Mouse (Mus musculus): ENCODE results near the gene Mkrn2. TPM values are rescaled to one million over a fixed set of nuclear protein-coding genes. Genes with fewer than 3 reads are reported as not detected.

Gene Mkrn2
- total and polyA plus RNA-seq, 2 experiments from 2014 or later = 29.4 to 37.4 TPM

- no peaks in the 10 kb centered on the region for H3K9me3 ChIP-seq (ENCODE audit: low read length)
- H3K27me3 ChIP-seq (ENCODE audit: insufficient read depth, low read length) = no peaks in the 10 kb centered on the region
- H3K4me2 ChIP-seq (ENCODE audit: low read depth, low read length) = no peak overlapping the region
- H3K27ac ChIP-seq = no peak overlapping the region
- H3K4me1 ChIP-seq (ENCODE audit: insufficient read depth, low read length) = no peaks in the 10 kb centered on the region
- 56% methylated on average over 5 of the region's 5 CpGs for WGBS
- no peak for TF ChIP-seq CTCF (IDR thresholded peaks at IDR 0.05; ENCODE audit: low read depth)
- H3K36me3 ChIP-seq (ENCODE audit: insufficient read depth, low read length) = no peaks in the 10 kb centered on the region
- ATAC-seq = no peak
- no peak overlapping the region for H3K4me3 ChIP-seq (ENCODE audit: low read length)
- H3K9ac ChIP-seq (replicated peaks; ENCODE audit: low read length) = no peak overlapping the region
- no peak for DNase-seq (ENCODE audit: low spot score)
These were observed 49.0 kb downstream of the Mkrn2 start for GRCm38 (mm10) chr6:115650476-115651427.

- Histone ChIP-seq H3K4me3 (ENCODE audit: low read length) (no peak overlapping the region), H3K9ac (replicated peaks; ENCODE audit: low read length) (no peak overlapping the region), H3K4me2 (ENCODE audit: low read depth, low read length) (no peak overlapping the region), H3K36me3 (ENCODE audit: insufficient read depth, low read length) (no peaks in the 10 kb centered on the region), H3K9me3 (ENCODE audit: low read length) (no peaks in the 10 kb centered on the region), H3K27ac (no peak overlapping the region), H3K27me3 (ENCODE audit: insufficient read depth, low read length) (no peaks in the 10 kb centered on the region), H3K4me1 (ENCODE audit: insufficient read depth, low read length) (no peaks in the 10 kb centered on the region)
- TF ChIP-seq CTCF (IDR thresholded peaks at IDR 0.05; ENCODE audit: low read depth) = no peak
- no peak for DNase-seq (ENCODE audit: low spot score)
- no peak for ATAC-seq
These were observed 50.0 kb downstream of the Mkrn2 start for GRCm38 (mm10) chr6:115651719-115652118.

GRCm38 (mm10) chr6:115653939-115654338 is 52.2 kb downstream of the Mkrn2 start:
- Histone ChIP-seq H3K4me1 (ENCODE audit: insufficient read depth, low read length) (no peaks in the 10 kb centered on the region), H3K27ac (no peak overlapping the region), H3K9me3 (ENCODE audit: low read length) (no peaks in the 10 kb centered on the region), H3K9ac (replicated peaks; ENCODE audit: low read length) (no peak overlapping the region), H3K36me3 (ENCODE audit: insufficient read depth, low read length) (no peaks in the 10 kb centered on the region), H3K27me3 (ENCODE audit: insufficient read depth, low read length) (no peaks in the 10 kb centered on the region), H3K4me3 (ENCODE audit: low read length) (no peak overlapping the region), H3K4me2 (ENCODE audit: low read depth, low read length) (no peak overlapping the region)
- TF ChIP-seq CTCF (IDR thresholded peaks at IDR 0.05; ENCODE audit: low read depth) = no peak
- ATAC-seq (no peak), DNase-seq (ENCODE audit: low spot score) (no peak)
- WGBS = 52% methylated on average over 2 of the region's 2 CpGs

DNA sequence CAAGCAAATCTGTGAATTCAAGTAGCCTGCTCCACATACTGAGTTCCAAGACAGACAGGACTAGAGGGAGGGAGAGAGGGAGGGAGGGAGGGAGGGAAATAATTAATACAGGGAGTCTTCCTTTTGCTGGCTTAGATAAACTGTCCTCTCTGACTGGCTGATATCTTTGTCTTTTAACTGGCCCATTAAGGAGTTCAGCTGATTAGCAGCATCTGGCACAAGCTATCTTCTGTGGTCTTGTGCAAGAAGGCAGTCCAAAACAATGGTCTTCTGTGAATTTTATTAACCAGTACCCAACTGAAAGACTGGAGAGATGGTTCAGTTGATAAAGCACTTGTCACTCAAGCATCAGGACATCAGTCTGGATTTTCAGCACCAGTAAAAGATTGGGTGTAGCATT is 57.1 kb downstream of the Mkrn2 start:
- no peak overlapping the region for H3K27ac ChIP-seq
- no peak overlapping the region for H3K4me2 ChIP-seq (ENCODE audit: low read depth, low read length)
- DNase-seq (ENCODE audit: low spot score) = no peak
- no peaks in the 10 kb centered on the region for H3K27me3 ChIP-seq (ENCODE audit: insufficient read depth, low read length)
- no peaks in the 10 kb centered on the region for H3K9me3 ChIP-seq (ENCODE audit: low read length)
- ATAC-seq = no peak
- no peak for TF ChIP-seq CTCF (IDR thresholded peaks at IDR 0.05; ENCODE audit: low read depth)
- H3K36me3 ChIP-seq (ENCODE audit: insufficient read depth, low read length) = no peaks in the 10 kb centered on the region
- no peaks in the 10 kb centered on the region for H3K4me1 ChIP-seq (ENCODE audit: insufficient read depth, low read length)
- no peak overlapping the region for H3K9ac ChIP-seq (replicated peaks; ENCODE audit: low read length)
- no peak overlapping the region for H3K4me3 ChIP-seq (ENCODE audit: low read length)

- no peak overlapping the region for H3K27ac ChIP-seq
- WGBS = 94% methylated on average over 3 of the region's 3 CpGs
- H3K36me3 ChIP-seq (ENCODE audit: insufficient read depth, low read length) = no peaks in the 10 kb centered on the region
- ATAC-seq = no peak
- H3K27me3 ChIP-seq (ENCODE audit: insufficient read depth, low read length) = no peaks in the 10 kb centered on the region
- no peaks in the 10 kb centered on the region for H3K9me3 ChIP-seq (ENCODE audit: low read length)
- H3K4me3 ChIP-seq (ENCODE audit: low read length) = no peak overlapping the region
- no peaks in the 10 kb centered on the region for H3K4me1 ChIP-seq (ENCODE audit: insufficient read depth, low read length)
- H3K4me2 ChIP-seq (ENCODE audit: low read depth, low read length) = no peak overlapping the region
- TF ChIP-seq CTCF (IDR thresholded peaks at IDR 0.05; ENCODE audit: low read depth) = no peak
- no peak for DNase-seq (ENCODE audit: low spot score)
- H3K9ac ChIP-seq (replicated peaks; ENCODE audit: low read length) = no peak overlapping the region
These were observed 62.6 kb downstream of the Mkrn2 start for GRCm38 (mm10) chr6:115664268-115664667.

DNA sequence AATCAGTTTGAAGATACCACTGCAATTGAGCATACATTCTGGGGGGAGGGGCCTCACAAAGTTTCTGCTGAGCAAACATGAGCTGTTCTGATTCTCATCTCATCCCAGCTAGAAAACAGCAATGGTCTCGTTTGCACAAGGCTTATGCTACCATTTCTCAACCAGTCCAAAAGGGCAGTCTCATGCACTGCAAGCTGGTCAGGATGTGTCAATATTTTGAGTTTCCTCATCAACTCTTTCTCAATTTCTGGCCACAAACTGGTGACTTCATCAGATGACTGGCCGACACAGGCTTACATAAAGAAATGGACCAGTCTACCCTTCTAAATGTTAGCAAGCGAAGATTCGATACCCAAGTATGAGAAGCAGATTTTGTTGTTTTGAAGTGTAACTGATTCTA is 64.9 kb downstream of the Mkrn2 start:
- Histone ChIP-seq H3K4me3 (ENCODE audit: low read length) (no peak overlapping the region), H3K4me2 (ENCODE audit: low read depth, low read length) (no peak overlapping the region), H3K27ac (no peak overlapping the region), H3K36me3 (ENCODE audit: insufficient read depth, low read length) (no peaks in the 10 kb centered on the region), H3K27me3 (ENCODE audit: insufficient read depth, low read length) (no peaks in the 10 kb centered on the region), H3K4me1 (ENCODE audit: insufficient read depth, low read length) (no peaks in the 10 kb centered on the region), H3K9me3 (ENCODE audit: low read length) (no peaks in the 10 kb centered on the region), H3K9ac (replicated peaks; ENCODE audit: low read length) (no peak overlapping the region)
- ATAC-seq (no peak), DNase-seq (ENCODE audit: low spot score) (no peak)
- 90% methylated on average over 4 of the region's 4 CpGs for WGBS
- TF ChIP-seq CTCF (IDR thresholded peaks at IDR 0.05; ENCODE audit: low read depth) = no peak

Other genes starting within 250 kb of the Mkrn2 start
- 0.26 TPM in 1 of 2 replicates, not detected in the other for gene Pparg, start 241.0 kb upstream of the Mkrn2 start, total RNA-seq (2014; rRNA removed)
- gene Pparg, start 241.0 kb upstream of the Mkrn2 start, polyA plus RNA-seq (2015; fragmentation: Nextera tagmentation; extraction: Ambion mirVana) = 0.26 and 0.46 TPM in 2 replicates
- 18.3 and 19.2 TPM in 2 replicates for gene Tsen2, start 57.2 kb upstream of the Mkrn2 start, total RNA-seq (2014; rRNA removed)
- 22.7 and 25.9 TPM in 2 replicates for gene Tsen2, start 57.2 kb upstream of the Mkrn2 start, polyA plus RNA-seq (2015; fragmentation: Nextera tagmentation; extraction: Ambion mirVana)
- not detected in 2 replicates for gene Mkrn2os, start 9.3 kb upstream of the Mkrn2 start, total RNA-seq (2014; rRNA removed)
- gene Mkrn2os, start 9.3 kb upstream of the Mkrn2 start, polyA plus RNA-seq (2015; fragmentation: Nextera tagmentation; extraction: Ambion mirVana) = 0.32 and 0.39 TPM in 2 replicates
- gene Raf1, start 74.7 kb downstream of the Mkrn2 start, total RNA-seq (2014; rRNA removed) = 204 and 218 TPM in 2 replicates
- 86.1 and 90.5 TPM in 2 replicates for gene Raf1, start 74.7 kb downstream of the Mkrn2 start, polyA plus RNA-seq (2015; fragmentation: Nextera tagmentation; extraction: Ambion mirVana)
- gene Tmem40, start 160.5 kb downstream of the Mkrn2 start, total RNA-seq (2014; rRNA removed) = 0.68 and 2.5 TPM in 2 replicates
- 2.5 and 2.9 TPM in 2 replicates for gene Tmem40, start 160.5 kb downstream of the Mkrn2 start, polyA plus RNA-seq (2015; fragmentation: Nextera tagmentation; extraction: Ambion mirVana)
- 10.5 and 12.5 TPM in 2 replicates for gene Cand2, start 172.6 kb downstream of the Mkrn2 start, total RNA-seq (2014; rRNA removed)
- gene Cand2, start 172.6 kb downstream of the Mkrn2 start, polyA plus RNA-seq (2015; fragmentation: Nextera tagmentation; extraction: Ambion mirVana) = 4.5 and 5.5 TPM in 2 replicates
- 790 and 802 TPM in 2 replicates for gene Rpl32, start 206.8 kb downstream of the Mkrn2 start, total RNA-seq (2014; rRNA removed)
- 1,119 and 1,169 TPM in 2 replicates for gene Rpl32, start 206.8 kb downstream of the Mkrn2 start, polyA plus RNA-seq (2015; fragmentation: Nextera tagmentation; extraction: Ambion mirVana)
- 1.8 and 2.4 TPM in 2 replicates for gene Efcab12, start 236.5 kb downstream of the Mkrn2 start, total RNA-seq (2014; rRNA removed)
- gene Efcab12, start 236.5 kb downstream of the Mkrn2 start, polyA plus RNA-seq (2015; fragmentation: Nextera tagmentation; extraction: Ambion mirVana) = 1.6 and 2.0 TPM in 2 replicates